Mouse (Mus musculus) left cerebral cortex, adult 18-20 months (tissue): ENCODE data around the gene Bricd5. TPM values are rescaled to one million over a fixed set of nuclear protein-coding genes. Genes with fewer than 3 reads are reported as not detected.
A peak's percentile ranks its signal among the peaks of the same experiment; 100 is the strongest.

ENCODE experiments used
- DNase-seq, 2 experiments: peaks; one replicate each; pipeline ENCODE4 v3.0.0; 2021 to 2022; ENCODE audit warnings: low spot score in 2 of 2, mixed read lengths in 1 of 2
- total RNA-seq, 2 experiments: library from RNA; stranded (reverse); gene quantifications; 2 replicates each; pipeline ENCODE4 v1.2.3; 2021

The Bricd5 gene
- total RNA-seq, 2 experiments from 2014 or later = 2.0 to 2.1 TPM

DNA sequence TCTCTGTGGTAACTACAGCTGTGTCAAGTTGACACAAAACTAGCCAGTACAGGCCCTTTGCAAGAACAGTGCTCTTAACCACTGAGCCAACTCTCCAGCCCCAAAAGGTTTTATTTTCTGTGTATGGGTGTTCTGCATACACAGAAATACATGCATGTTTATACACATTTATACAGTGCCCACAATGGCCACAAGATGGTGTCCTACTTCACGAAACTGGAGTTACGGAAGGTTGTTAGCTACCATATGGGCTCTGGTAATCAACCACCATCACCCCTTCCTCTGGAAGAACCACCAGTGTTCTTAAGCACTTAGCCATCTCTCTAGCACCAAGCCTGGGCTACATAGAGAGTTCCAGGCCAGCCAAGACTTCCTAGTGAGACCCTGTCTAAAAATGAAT, 12.1 kb upstream of the Bricd5 start:
- DNase-seq = no peak

DNA sequence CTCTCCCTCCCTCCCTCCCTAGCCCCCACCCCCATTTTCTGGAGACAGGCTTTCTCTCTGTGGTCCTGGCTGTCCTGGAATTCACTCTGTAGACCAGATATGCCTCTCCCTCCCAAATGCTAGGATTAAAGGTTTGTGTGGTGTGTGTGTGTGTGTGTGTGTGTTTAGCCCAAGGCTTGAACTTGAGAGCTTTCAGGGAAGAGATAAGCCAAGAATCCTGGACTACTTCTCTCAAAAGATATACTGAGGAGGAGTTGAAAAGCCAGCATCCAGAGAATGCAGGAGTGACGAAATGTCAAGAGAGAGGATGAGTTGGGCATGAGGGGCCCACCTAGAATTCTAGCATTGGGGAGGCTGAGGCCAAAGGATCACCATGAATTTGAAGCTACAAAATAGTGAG, 10.8 kb upstream of the Bricd5 start:
- DNase-seq = no peak

DNA sequence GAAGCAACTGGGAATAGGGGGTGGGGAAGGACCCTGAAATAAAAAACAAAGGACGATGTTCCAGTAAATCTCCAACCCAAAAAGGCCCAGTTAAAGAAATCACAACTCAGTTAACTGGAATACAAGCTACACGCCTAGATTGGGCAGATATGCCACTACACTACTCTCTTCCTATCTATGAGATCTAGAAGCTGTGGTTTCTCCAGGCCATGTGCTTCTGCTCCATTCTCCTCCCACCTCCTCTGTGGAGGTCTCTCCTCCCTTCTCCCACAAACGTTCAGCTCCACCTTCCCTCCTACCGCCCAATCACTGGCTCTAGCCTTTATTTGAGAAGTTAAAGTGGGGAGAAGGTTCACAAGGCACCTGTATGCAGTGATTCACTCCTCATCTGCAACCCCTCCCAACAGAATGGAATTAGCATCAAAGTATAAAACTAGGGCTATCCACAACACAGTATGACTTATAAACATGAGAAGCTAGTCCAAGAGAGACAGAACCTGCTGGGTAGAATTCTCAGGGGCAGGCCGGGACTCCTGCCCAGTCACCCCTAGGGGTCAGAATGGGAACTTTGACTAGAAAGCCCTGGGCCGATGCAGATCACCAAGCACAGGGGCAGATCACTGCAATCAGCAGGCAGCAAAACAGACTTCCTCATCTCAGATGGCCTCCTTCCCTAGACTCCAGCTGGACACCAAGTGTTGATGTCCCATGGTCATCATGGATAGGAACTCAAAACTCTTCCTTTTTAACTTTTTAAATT, 10.1 kb upstream of the Bricd5 start:
- no peak for DNase-seq

DNA sequence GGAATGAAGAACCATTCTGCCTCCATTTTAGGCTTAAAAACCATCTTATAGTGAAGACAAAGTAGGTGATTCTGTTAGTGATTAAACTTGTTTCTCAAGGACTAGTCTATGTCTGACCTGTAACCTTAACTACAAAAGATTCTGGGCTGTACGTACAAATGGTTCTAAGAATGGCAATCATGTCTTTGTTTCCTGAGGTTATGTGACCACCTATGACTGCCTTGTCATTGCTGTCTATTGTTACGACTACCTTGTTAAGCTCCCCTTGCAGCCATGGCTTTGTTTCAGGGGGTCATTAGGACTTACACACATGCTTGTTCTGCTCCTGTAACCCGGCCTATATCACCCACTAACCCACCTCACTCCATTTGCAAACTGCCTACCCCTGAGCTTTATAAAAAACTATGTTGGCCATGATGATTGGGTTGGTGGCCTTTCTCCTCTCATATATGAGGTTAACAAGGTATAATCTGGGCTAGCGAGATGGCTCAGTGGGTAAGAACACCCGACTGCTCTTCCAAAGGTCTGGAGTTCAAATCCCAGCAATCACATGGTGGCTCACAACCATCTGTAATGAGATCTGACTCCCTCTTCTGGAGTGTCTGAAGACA, 4.9 kb upstream of the Bricd5 start:
- no peak for DNase-seq

DNA sequence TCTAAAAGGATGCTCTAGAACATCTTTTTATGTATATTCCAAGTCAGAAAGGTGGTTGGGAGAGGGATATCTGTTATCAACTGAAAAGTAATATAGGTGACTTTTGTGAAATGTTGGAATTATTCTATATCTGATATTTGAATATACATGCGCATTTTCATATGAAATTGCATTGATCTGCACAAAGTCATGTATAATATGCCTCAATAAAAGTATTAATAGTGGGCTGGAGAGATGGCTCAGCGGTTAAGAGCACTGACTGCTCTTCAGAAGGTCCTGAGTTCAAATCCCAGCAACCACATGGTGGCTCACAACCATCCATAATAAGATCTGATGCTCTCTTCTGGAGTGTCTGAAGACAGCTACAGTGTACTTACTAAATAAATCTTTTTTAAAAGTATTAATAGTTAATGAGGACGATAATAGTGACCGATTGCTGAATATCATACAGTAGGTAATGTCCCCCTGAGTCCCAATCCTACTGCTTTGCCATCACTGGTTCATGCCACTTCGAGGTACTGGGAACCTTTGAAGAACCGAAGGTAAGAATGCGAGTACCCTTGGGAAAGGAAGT, 4.3 kb upstream of the Bricd5 start:
- DNase-seq = no peak

DNA sequence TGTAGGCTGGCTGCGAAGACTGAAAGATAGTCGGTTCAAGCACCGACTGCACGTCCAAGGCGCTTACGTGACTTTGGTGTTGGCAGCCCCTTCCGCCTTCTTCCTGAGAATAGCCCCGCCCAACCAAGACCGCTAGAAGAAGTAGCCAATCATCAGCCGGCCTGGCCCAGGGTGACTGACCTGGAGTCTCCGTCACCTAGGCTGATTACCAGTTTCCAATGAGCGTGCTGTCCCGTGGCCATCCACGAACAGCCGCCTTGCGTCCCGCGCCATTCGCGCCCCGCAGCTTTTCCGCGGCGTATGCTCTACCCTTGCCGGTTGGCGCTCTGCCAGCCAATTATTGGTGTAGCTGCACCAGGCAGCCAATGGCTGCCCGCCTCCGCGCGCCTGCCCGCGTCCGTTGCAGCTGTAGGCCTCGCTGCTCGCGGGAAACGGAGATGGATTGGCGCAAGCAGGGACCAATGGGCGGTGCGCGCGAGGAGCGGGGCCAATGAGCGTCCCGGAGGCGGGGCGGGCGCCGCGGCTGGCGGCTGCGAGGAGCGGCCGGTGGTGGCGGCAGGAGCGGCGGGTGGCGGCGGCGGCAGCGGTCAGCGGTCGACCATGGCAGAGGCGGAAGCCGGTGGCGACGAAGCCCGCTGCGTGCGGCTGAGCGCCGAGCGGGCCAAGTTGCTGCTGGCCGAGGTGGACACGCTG, 3.6 kb upstream of the Bricd5 start, which contains the start of the genes E4f1 and Pgp:
Gene E4f1 (minus strand): TSS at position 404 of the 693 bp plus-strand sequence.
Gene Pgp (plus strand): TSS at position 483 of the 693 bp plus-strand sequence.
- DNase-seq = peak; percentile 99 to 100

DNA sequence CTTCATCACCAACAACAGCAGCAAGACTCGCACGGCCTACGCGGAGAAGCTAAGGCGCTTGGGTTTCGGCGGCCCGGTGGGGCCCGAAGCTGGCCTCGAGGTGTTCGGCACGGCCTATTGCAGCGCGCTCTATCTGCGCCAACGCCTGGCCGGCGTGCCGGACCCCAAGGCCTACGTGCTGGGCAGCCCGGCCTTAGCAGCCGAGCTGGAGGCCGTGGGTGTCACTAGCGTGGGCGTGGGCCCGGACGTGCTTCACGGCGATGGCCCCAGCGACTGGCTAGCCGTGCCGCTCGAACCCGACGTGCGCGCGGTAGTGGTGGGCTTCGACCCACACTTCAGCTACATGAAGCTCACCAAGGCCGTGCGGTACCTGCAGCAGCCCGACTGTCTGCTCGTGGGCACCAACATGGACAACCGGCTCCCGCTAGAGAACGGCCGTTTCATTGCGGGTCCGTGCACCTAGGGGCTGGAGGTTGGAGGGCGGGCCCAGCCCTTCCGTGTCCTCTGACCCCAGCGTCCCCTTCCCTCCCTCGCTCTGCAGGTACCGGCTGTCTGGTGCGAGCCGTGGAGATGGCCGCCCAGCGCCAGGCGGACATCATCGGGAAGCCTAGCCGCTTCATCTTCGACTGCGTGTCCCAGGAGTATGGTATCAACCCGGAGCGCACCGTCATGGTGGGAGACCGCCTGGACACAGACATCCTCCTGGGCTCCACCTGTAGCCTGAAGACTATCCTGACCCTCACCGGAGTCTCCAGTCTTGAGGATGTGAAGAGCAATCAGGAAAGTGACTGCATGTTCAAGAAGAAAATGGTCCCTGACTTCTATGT, 2.8 kb upstream of the Bricd5 start:
- peak; percentile 54 to 56 for DNase-seq

DNA sequence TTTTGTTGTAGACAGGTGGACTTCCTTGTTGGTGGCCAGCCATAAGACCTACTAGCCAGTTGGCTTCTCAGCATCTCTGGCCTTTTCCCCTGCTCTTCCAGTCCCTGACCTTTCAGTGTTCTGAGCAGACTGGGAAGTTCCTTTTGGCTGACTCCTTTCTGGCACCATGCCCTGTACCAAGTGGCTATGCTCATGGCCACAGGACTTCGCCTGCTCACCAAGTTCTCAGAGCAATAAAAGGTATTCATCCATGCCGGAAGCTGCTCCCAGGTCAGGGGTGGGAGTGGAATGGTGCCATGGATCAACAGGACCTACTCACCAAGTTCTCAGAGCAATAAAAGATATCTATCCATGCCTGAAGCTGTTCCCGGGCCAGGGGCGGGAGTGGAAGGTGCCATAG, 1.2 kb upstream of the Bricd5 start:
- DNase-seq = no peak

DNA sequence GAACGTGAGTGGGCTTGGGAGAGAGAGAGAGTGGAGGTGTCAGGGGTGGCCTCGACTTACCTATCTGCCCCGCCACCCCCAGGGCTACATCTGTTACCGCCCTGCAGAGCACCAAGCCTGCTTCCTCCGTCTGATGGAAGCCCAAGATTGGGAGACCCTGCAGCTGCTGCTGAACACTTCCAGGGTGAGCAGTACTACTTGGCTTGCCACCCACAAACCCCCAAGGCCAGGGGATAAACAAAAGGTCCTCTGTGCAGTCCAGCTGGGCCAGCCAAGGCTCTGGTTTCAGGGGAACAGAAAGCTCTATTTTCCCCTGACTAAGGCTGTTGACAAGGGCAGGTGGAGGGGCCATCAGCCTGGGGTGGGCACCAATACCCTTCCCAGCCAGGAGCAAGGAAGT, 873 bp downstream of the Bricd5 start:
- DNase-seq = no peak

DNA sequence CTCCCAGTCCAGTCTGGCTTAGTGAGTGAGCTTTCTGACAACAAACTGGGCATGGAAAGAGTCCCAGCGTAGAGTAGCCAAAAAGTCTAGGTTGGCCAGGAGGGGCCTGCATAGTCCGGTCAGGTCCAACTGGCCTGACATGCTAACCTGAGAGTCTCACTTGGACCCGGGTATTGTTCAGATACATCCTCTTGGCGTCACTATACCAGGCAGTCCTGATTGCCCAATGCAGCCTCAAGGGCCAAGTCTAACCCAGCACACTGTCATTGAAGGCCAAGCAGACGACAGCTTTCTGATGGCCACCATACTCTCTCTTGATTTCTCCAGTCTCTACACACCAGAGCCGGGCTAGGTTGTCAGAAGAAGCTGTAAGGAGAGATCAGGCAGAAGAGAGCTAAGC, 1.9 kb downstream of the Bricd5 start:
- no peak for DNase-seq

DNA sequence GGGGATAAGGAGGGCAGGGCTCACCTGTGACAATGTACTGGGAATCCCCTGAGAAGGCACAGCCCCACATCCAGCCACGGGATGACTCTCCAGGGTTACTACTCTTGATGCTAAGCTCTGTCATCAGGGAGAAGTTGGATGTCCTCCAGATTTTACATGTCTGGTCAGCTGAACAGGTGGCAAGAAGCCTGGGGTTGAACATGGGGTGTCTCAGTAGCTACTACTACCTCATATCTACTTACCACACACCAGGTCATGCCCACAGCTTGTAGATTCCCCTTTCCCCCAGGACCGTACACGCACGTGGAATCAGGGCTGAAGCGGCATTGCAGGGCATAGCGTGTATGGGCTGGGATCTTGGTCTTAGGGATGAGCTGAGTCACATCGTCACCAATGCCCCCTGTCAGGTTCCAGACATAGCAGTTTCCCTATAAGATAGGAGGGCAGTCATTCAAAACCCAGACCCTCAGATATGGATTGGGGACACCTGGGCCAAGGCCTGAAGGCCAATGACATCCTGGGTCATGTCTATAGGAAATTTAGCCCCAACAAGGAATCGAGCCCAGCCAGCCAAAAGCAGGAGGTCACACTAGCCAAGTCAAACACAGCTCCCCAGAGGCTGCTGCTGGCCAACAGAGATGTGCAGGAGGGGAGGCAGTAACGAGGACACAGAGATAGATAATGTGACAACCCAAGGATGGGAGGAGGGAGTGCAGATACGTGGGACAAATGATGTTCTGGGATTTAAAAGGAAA, 2.5 kb downstream of the Bricd5 start:
- DNase-seq = no peak

DNA sequence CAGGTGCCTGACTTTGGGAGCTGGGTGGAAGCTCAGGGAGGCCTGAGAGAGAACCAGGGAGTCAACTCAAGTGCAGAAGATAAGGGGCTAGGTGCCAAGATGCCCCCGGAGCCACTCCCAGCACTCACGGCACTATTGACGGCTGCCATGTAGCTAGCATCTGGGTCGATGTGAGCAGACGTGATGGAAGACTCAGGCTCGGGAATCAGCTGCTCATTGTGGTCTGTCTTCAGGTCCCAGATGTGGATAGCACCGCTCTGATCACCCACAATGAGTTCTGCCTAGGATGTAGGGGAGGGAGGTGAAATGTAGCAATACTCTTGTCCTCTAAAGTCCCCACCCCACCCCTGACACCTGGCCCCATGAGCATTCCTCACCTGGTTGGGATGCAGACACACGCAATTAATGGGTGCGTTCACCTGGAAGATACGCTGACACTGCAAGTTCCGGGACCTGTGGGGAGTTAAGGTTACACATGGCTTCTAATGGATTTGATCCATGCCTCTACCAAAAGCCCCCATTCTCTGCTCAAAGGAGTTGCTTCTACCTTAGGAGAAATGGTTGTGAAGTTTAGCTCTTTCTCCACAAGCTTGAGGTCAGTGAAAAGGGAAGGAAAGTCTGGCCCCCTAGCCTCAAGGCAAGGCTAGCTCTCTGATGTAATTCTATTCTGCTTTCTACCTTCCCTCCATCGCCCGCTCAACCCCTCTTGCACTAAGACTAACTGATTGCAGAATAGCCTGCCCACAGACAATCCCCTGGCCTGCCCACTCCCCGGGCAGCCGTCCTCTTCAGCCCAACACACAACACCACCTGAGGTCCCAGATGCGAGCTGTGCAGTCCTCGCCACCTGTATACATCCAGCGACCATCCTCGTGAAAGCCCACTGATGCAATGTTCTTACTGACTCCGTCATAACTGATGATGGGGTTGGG, 3.6 kb downstream of the Bricd5 start:
- no peak for DNase-seq

DNA sequence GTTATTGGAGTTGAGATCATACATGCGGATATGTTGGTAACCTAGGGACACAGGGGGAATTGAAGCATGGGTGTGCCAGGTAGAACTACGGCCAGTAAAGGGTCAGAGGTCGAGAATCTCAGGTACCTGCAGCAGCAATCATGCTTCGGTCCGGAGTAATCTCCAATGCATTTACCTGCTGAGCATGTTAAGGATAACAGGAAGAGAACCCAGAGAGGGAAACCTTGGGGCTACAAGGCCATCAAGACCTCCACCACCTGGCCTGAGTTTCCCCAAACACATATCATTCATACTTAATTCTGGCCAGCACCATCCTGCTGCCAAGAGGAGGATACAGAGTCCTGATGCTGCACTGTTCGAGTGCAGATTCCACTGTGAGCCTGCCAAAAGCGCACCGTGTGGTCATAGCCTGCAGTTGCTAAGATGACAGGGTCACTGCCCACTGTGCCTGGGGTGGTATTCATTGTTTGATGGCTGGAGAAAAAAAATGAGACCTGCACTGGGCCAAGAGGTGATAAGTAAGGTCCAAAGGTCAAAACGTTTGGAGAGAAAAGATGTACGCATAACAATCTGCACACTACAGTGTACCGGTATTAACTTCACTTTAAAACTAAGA, 4.4 kb downstream of the Bricd5 start:
- no peak for DNase-seq

DNA sequence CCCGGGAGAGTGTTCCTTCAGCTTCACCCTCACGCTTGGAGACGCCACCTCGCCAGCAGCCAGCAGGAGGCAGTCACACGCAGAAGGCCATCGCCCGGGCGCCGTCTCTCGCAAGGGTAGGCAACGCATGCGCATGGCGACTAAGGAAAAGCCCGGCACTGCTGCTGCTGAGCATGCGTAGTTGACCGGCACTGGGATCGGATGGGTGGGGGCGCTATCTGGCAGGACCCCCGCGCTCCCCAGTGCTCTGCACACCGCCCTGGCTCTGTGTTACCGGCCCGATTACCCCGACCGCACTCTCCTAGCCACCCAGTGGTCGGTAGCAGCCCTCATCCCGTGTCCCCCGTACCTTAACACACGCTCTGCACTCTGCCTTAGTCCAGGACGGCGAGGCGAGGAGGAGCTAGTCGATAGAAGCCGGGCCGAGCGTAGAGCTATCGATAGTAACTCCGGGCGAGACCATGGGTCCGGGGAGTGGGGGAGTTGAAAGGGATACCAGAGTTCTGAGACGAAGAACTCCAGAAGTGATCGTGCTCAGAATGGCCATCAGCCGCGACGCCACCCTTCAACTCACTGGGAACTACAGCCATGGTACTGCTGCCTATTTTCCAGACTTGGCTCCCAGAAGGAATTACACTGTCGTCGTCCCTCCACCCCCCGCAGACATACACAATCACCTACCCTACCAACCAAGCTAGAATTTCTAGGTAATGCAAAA, 5.1 kb downstream of the Bricd5 start, which contains the start of gene Mlst8:
Gene Mlst8 (minus strand): TSS at position 416 of the 718 bp plus-strand sequence.
- peak; percentile 99 for DNase-seq

DNA sequence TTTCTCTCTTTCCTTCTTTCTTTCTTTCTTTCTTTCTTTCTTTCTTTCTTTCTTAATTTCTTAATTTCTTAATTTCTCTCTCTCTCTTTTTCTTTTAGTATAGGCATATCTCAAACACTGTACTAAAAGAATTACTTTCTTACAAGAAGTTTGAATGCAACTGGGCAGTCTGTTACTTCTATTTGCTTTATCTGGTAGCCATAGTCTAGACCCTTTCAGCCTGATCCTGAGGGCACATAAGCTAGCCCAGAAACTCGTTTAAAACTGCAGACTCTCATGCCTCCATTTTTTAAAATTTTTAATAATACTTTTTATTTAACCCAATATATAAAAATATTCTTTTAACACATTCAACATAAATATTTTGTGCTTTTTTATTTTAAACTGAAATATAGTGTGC, 5.7 kb downstream of the Bricd5 start:
- no peak for DNase-seq

DNA sequence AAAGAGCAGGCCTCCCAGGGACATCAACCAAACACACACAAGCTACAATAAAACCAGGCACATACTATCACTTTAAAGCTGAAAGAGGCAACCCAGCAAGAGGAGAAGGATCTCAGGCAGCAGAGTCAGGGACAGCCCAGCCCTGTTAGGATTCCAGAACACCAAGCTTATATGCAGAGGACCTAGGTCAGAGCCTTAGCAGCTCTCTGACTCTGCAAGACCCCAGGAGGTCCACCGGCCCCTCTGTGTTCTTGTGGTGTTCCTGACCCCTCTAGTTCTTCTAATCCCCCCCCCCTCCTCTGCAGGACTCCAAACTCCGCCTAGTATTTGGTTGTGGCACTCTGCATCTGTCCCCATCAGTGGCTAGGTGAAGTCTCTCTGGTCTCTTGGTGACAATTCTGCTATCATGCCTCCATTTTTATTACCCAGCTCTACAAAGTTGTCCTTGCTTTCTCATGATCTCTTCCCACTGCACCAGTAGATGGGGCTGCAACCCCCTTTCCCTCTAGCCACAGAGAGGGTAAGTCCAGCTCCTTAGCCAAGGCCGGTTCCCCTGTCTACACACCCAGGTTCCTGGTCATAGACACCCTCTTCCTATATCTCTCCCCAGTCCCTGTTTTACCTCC, 6.6 kb downstream of the Bricd5 start:
- DNase-seq = no peak

DNA sequence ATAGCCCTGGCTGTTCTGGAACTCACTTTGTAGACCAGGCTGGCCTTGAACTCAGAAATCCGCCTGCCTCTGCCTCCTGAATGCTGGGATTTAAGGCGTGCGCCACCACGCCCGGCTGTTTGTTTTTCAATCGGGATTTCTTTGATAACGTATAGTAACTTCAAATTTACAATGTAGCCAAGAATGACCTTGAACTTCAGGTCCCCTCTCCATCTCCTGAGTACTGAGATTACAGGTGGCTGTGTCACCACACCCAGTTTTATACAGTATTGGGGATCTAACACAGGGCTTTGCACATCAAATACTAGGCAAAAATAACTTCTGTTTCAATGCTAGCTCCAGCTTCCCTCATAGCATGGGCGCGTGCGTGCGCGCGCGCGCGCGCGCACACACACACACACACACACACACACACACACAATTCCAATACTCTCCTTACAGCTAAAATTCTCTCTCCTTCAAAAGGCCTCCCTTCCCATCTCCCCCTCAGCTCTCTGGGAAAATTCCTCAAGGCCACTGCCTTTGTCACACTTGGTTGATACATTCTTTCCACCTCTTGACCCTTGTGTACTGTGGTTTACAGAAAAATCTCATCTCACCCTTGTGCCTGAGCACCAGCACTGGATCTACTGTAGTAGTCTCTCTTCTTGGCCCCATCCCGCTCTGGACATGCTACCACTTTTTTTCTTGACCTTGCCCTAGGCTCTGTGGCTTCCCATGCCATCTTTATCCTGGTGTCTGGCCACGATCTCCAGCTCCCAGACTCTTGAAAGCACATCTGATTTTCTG, 7.5 kb downstream of the Bricd5 start:
- DNase-seq = no peak
